Mouse (Mus musculus): ENCODE results near the gene Zfp786.
"Not testable (repeated sequence)": the region's sequence is repeated elsewhere in the genome, so short reads cannot be mapped to it uniquely, and the experiment has no call there.

Zfp786 gene

DNA sequence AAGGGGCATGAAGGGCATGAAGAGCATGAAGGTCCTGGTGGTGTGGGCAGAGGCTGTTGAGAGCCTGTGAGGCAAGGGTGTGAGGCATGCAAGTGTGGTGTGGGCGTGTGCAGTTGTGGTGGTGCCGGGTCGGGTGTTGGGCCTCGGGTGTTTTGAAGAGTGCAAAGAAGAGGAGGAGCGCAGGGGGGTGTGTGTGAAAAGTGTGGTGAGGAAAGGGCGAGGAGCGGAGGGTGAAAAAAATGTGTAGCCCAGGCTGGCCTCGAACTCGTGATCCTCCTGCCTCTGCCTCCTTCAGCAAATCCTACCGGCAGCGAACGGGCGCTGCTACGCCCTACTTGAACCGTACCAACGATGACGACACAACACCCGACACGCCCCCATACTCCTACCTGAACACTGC lies 58.9 kb downstream of the Zfp786 start:
- DNase-seq: not testable (repeated sequence)

DNA sequence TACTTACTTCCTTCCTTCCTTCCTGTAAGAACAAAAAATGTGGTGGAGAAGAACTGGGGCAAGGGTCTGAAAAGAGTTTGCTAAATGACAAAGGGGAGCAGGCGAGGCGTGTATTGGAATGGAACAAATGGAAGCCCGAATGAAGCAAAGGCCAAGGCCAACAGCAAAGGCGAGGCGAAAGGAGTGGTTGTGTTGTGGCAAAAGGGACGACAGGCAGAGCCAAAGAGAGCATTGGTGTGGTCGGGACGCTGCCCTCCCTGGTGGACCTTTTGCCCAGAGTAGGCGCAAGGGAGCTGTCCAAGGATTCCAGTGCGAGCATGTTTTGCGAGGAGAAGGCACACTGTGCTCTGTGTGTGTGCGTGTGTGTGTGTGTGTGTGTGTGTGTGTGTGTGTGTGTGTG lies 59.6 kb downstream of the Zfp786 start:
- not testable (repeated sequence) for DNase-seq

DNA sequence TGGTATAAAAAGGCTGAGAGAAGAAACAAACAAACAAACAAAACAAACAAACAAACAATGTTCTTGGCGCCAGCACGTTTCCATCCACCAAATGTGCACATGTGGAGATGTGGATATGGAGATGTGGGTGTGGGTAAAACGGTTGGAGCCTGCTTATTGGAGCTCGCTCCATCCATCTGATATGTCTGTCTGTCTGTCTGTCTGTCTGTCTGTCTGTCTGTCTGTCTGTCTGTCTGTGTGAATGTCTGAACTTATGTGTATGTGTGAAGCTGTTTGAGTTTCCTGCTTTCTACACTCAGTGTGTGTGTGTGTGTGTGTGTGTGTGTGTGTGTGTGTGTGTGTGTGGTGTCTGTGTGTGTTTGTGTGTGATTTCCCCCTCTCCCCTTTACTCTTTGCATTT lies 60.8 kb downstream of the Zfp786 start:
- DNase-seq: not testable (repeated sequence)
